Mouse (Mus musculus) liver, postnatal 0 days (tissue): ENCODE measurements around the gene Tbx18.

Experiments
- CTCF ChIP-seq: sonication (generic); IDR thresholded peaks from 2 replicates; pipeline ENCODE4 v1.5.1; 2016; ENCODE audit warnings: antibody characterized with exemption, low read depth
- EP300 ChIP-seq: IDR thresholded peaks from 2 replicates; pipeline ENCODE4 v1.6.1; 2016; ENCODE audit warnings: antibody characterized with exemption, low read depth, mild to moderate bottlenecking

- no peak for TF ChIP-seq CTCF
- TF ChIP-seq EP300 = no peak
These were observed 28.8 kb downstream of the Tbx18 start for GRCm38 (mm10) chr9:87702267-87702666.
